Mouse (Mus musculus) stomach, embryonic 14.5 days (tissue): Measurements from ENCODE around the gene Pxmp4. TPM values are rescaled to one million over a fixed set of nuclear protein-coding genes. Genes with fewer than 3 reads are reported as not detected.
A peak's percentile ranks its signal among the peaks of the same experiment; 100 is the strongest.

ENCODE experiments used
- ATAC-seq: fragments of 200-750 bp; cut with Nextera tagmentation; 2 replicates; pipeline ENCODE4 v1.8.0; 2017; ENCODE audit warnings: low read depth, moderate TSS enrichment; ENCODE audit not compliant: insufficient number of reproducible peaks, insufficient read depth, low FRiP score
- H3K27ac ChIP-seq: fragments of 300-500 bp; sonication (generic); 2 replicates; pipeline ENCODE4 v1.5.1; 2014; ENCODE audit warnings: mild to moderate bottlenecking, low read length, moderate library complexity, mixed read lengths
- H3K27me3 ChIP-seq: fragments of 300-500 bp; sonication (generic); 2 replicates; pipeline ENCODE4 v1.6.1; 2014; ENCODE audit warnings: low read length, control low read depth, mixed read lengths; ENCODE audit not compliant: control insufficient read depth, insufficient read depth
- H3K36me3 ChIP-seq: fragments of 300-500 bp; sonication (generic); 2 replicates; pipeline ENCODE4 v1.6.1; 2014; ENCODE audit warnings: mild to moderate bottlenecking, control low read depth, low read length, moderate library complexity, mixed read lengths; ENCODE audit not compliant: control insufficient read depth, insufficient read depth
- H3K4me1 ChIP-seq: fragments of 300-500 bp; sonication (generic); 2 replicates; pipeline ENCODE4 v1.6.1; 2014; ENCODE audit warnings: low read length, control low read depth, mixed read lengths; ENCODE audit not compliant: control insufficient read depth, insufficient read depth
- H3K4me2 ChIP-seq: fragments of 300-500 bp; sonication (generic); replicated peaks from 2 replicates; pipeline ENCODE4 v1.6.1; 2014; ENCODE audit warnings: low read depth, low read length, control low read depth
- H3K4me3 ChIP-seq: fragments of 300-500 bp; sonication (generic); 2 replicates; pipeline ENCODE4 v1.5.1; 2014; ENCODE audit warnings: low read depth, low read length, control low read depth
- H3K9ac ChIP-seq: fragments of 300-500 bp; sonication (generic); replicated peaks from 2 replicates; pipeline ENCODE4 v1.6.1; 2014; ENCODE audit warnings: low read depth, mild to moderate bottlenecking, control low read depth, low read length, moderate library complexity, mixed read lengths
- H3K9me3 ChIP-seq: fragments of 300-500 bp; sonication (generic); 2 replicates; pipeline ENCODE4 v1.6.1; 2016; ENCODE audit warnings: low read depth, low read length, control low read depth; ENCODE audit not compliant: control insufficient read depth
- WGBS: fragments of 180-500 bp; shearing (Covaris S2); extraction: QIAGEN DNeasy Blood & Tissue Kit; methylation state at CpG from one replicate; pipeline ENCODE4 v1.1.7; 2014; 5-methylcytosine and 5-hydroxymethylcytosine counted together
- polyA plus RNA-seq: library from polyadenylated mRNA; unstranded; fragments of >200 nt; fragmentation: Nextera tagmentation; extraction: Ambion mirVana; gene quantifications from 2 replicates; pipeline ENCODE4 v1.2.1, GENCODE M21; 2014

Pxmp4 gene
- polyA plus RNA-seq, 1 experiment from 2014 or later: 29.5 TPM

DNA sequence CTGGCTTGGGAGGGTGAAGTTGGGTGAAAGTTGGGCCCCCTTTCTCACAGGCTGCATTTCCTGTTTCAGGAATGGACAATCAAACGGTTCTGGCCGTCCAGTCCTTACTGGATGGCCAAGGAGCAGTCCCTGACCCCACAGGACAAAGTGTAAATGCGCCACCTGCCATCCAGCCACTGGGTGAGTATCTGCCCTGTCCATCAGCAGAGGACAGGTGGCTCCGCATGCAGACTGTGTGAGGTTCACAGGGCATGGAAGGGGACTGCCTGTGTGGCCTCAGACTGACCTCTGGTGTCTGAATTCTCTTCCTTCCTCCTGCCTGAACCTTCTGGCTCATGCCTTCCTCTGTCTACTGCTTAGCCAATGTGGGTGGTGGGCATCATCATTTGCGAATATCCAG, 18.2 kb upstream of the Pxmp4 start:
- H3K4me2 ChIP-seq: no peak overlapping the region
- no peak for ATAC-seq
- WGBS: 69% methylated on average over 5 of the region's 5 CpGs

GRCm38 (mm10) chr2:154617061-154617460, 13.6 kb upstream of the Pxmp4 start:
- 0 out of 2 replicates have a peak, but pooled peaks cover 3% of the 10 kb centered on the region for H3K4me1 ChIP-seq
- no peak for ATAC-seq
- no peak overlapping the region for H3K4me3 ChIP-seq
- no peak overlapping the region for H3K27ac ChIP-seq
- H3K9me3 ChIP-seq: no peaks in the 10 kb centered on the region
- H3K36me3 ChIP-seq: no peaks in the 10 kb centered on the region
- no peak overlapping the region for H3K4me2 ChIP-seq
- no peaks in the 10 kb centered on the region for H3K27me3 ChIP-seq
- no peak overlapping the region for H3K9ac ChIP-seq
- 87% methylated on average over 3 of the region's 3 CpGs for WGBS

More for the DNA sequence above, 18.2 kb upstream of the Pxmp4 start:
- Histone ChIP-seq H3K27me3 (no peaks in the 10 kb centered on the region), H3K4me3 (no peak overlapping the region), H3K27ac (no peak overlapping the region), H3K9ac (no peak overlapping the region), H3K9me3 (no peaks in the 10 kb centered on the region), H3K4me1 (no peaks in the 10 kb centered on the region), H3K36me3 (peaks cover 3% of the 10 kb centered on the region; the same call in 1 of the 2 replicates)

- H3K4me3 ChIP-seq: no peak overlapping the region
- H3K9me3 ChIP-seq: no peaks in the 10 kb centered on the region
- H3K4me2 ChIP-seq: no peak overlapping the region
- no peak for ATAC-seq
- H3K27me3 ChIP-seq: no peaks in the 10 kb centered on the region
- no peak overlapping the region for H3K27ac ChIP-seq
- H3K9ac ChIP-seq: no peak overlapping the region
- WGBS: 87% methylated on average over 5 of the region's 5 CpGs
- H3K36me3 ChIP-seq: no peaks in the 10 kb centered on the region
- H3K4me1 ChIP-seq: 0 out of 2 replicates have a peak, but pooled peaks cover 3% of the 10 kb centered on the region
Observed at GRCm38 (mm10) chr2:154615674-154616073, 12.2 kb upstream of the Pxmp4 start.

DNA sequence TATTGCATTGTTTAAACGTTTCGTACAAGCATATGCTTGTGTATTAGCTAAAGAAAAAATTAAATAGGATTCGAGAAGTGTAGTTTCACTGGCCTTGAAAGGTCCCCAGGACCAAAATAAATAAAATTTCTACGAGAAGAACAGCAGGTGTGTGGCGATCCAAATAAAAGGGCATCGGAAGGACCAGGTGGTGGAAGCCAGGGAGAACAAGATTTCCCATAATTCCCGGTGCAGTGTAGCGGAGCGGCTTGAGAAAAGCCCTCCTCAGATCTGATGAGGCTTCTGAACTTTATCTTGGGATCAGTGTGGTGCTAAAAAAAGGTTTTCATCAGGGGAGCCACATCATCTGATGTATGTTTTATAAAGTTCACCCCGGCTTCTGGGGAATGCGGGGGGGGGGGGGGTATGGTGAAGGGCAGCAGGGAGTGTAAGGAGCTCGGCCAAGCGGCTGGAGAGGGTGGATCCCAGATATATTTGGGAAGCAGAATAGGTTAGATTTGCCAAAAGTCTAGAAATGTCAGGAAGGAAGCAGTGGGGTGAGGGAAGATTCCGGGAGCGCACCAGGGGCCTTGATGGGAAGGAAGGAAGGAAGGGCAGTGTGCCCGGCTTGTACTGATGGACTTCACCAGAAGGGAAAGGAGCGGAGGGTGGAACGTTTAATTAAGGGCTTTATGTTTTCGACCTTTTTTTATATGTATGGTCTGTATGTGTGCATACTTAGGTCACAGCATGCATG, 11.5 kb upstream of the Pxmp4 start:
- Histone ChIP-seq H3K27me3 (no peaks in the 10 kb centered on the region), H3K4me2 (no peak overlapping the region), H3K9me3 (no peaks in the 10 kb centered on the region), H3K4me3 (no peak overlapping the region), H3K9ac (no peak overlapping the region), H3K36me3 (no peaks in the 10 kb centered on the region), H3K27ac (no peak overlapping the region), H3K4me1 (0 out of 2 replicates have a peak, but pooled peaks cover 3% of the 10 kb centered on the region)
- no peak for ATAC-seq
- WGBS: 67% methylated on average over 19 of the region's 19 CpGs

- Histone ChIP-seq H3K4me2 (peak within 1 kb of the TSS; percentile 77), H3K36me3 (no peaks in the 10 kb centered on the region), H3K4me1 (0 out of 2 replicates have a peak, but pooled peaks cover 3% of the 10 kb centered on the region), H3K27ac (peak within 1 kb of the TSS; percentile 98), H3K27me3 (no peaks in the 10 kb centered on the region), H3K4me3 (peak within 1 kb of the TSS; percentile 45), H3K9ac (peak within 1 kb of the TSS; percentile 74), H3K9me3 (no peaks in the 10 kb centered on the region)
- WGBS: under 1% methylated on average over 91 of the region's 98 CpGs
- ATAC-seq: peak; percentile 95
Observed at GRCm38 (mm10) chr2:154613118-154614115, 9.9 kb upstream of the Pxmp4 start, which contains the start of the genes Zfp341 and 4930519P11Rik. Gene Zfp341, plus strand, starts transcription at chr2:154613297. Gene 4930519P11Rik, minus strand, starts transcription at chr2:154613437.

DNA sequence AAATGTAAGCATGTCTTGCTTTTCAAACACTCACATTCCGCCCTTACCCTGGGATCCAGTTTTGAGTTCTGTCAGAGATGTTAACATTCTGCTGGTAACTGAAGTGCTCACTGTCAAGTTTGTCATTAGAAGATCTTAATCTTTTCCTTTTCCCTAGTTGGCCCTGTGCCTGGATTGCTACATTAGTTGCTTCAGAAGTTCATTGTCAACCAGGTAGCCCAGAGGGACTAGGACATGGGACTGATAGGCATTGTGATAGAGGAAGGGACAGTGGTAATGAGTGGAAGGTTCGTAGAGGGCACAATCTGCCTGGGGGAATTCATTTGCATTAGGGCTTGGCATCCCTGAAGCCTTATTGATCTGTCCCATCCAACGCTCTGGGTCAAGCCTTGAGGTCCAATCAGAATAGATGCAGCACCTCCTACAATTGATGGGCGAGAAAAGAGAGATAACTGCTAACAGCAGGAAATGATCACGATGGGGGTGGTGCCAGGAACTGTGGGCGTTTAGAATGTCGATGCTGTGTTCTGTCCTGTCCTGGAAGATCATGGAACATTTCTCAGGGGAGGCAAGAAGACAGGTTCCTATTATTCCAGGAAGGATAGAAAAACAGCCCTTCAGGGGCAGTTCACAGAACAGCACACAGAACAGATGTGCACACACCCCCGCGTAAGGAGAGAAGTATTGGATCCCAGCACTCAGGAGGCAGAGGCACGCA, 5.7 kb upstream of the Pxmp4 start:
- no peak for ATAC-seq

GRCm38 (mm10) chr2:154606965-154607364, 3.5 kb upstream of the Pxmp4 start:
- ATAC-seq: no peak
- no peaks in the 10 kb centered on the region for H3K27me3 ChIP-seq
- no peak overlapping the region for H3K9ac ChIP-seq
- no peak overlapping the region for H3K27ac ChIP-seq
- H3K4me2 ChIP-seq: no peak overlapping the region
- H3K36me3 ChIP-seq: no peaks in the 10 kb centered on the region
- 76% methylated on average over 1 of the region's 1 CpGs for WGBS
- no peaks in the 10 kb centered on the region for H3K9me3 ChIP-seq
- H3K4me3 ChIP-seq: no peak overlapping the region
- H3K4me1 ChIP-seq: peaks cover 7% of the 10 kb centered on the region; the same call in 1 of the 2 replicates

More for the DNA sequence above, 5.7 kb upstream of the Pxmp4 start:
- H3K4me1 ChIP-seq: 0 out of 2 replicates have a peak, but pooled peaks cover 3% of the 10 kb centered on the region
- H3K4me2 ChIP-seq: no peak overlapping the region
- H3K27ac ChIP-seq: no peak overlapping the region
- no peak overlapping the region for H3K4me3 ChIP-seq
- H3K9ac ChIP-seq: no peak overlapping the region
- no peaks in the 10 kb centered on the region for H3K27me3 ChIP-seq
- WGBS: 65% methylated on average over 10 of the region's 10 CpGs
- H3K9me3 ChIP-seq: no peaks in the 10 kb centered on the region
- no peaks in the 10 kb centered on the region for H3K36me3 ChIP-seq

DNA sequence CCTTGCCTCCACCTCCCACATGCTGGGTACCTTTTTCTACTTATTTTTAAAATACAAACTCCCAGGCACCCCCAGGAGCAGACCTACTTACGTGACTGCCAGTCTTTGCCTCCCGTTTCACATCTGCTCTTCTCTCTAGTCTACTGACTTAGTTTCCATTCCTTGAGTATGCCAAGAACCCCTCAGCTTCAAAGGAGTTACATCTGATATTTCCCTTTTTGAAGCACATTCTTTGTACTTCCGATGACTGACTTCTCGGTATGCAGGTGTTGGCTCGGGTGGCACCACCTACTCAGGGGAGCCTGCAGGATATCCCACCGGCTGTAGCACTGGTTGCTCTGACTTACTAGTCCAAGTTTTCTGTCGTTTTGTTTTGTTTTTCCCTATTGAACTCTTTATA, 648 bp upstream of the Pxmp4 start:
- Histone ChIP-seq H3K4me1 (peaks cover 7% of the 10 kb centered on the region; the same call in 1 of the 2 replicates), H3K9me3 (no peaks in the 10 kb centered on the region), H3K4me3 (peak overlapping the region; percentile 87), H3K27ac (no peak overlapping the region), H3K36me3 (no peaks in the 10 kb centered on the region), H3K27me3 (no peaks in the 10 kb centered on the region), H3K4me2 (peak overlapping the region; percentile 88), H3K9ac (no peak overlapping the region)
- 31% methylated on average over 7 of the region's 7 CpGs for WGBS
- ATAC-seq: no peak
